Mouse (Mus musculus): Measurements from ENCODE around the gene Cirbp. TPM values are rescaled to one million over a fixed set of nuclear protein-coding genes. Genes with fewer than 3 reads are reported as not detected.

Gene Cirbp
- total RNA-seq, 1 experiment = 69.6 TPM

- in situ Hi-C loops (cut with MboI; ENCODE audit: low sequenced_read_pairs in 2 of 2, unreplicated experiment in 2 of 2) = no loop called here
- Histone ChIP-seq H3K9me3 (ENCODE audit: control insufficient read depth, insufficient read depth, low read depth, low read length) (no peaks in the 10 kb centered on the region), H3K36me3 (ENCODE audit: control insufficient read depth, insufficient read depth, low read length, poor library complexity, severe bottlenecking) (peaks cover 24% of the 10 kb centered on the region), H3K27ac (ENCODE audit: insufficient read depth, low read depth, low read length, poor library complexity, severe bottlenecking) (peak overlapping the region; percentile 98), H3K4me1 (ENCODE audit: control insufficient read depth in 2 of 2, insufficient read depth in 2 of 2, low read length in 2 of 2, poor library complexity in 1 of 2) (peaks cover 9 to 30% of the 10 kb centered on the region in 2 experiments), H3K9ac (ENCODE audit: insufficient read depth, low read depth, low read length, poor library complexity, severe bottlenecking) (peak overlapping the region; percentile 98), H3K4me3 (ENCODE audit: insufficient read depth in 1 of 2, low read depth in 1 of 2, low read length in 2 of 2, poor library complexity in 1 of 2, severe bottlenecking in 1 of 2) (peak overlapping the region; percentile 71 to 87)
- TF ChIP-seq ZC3H11A (IDR thresholded peaks at IDR 0.05; ENCODE audit: borderline replicate concordance, low read depth, low read length) (peak; percentile 87), ZNF384 (IDR thresholded peaks at IDR 0.05; ENCODE audit: low read depth, low read length) (peak; percentile 97), HCFC1 (IDR thresholded peaks at IDR 0.05; ENCODE audit: borderline replicate concordance, insufficient read depth, low read length) (peak; percentile 16; the same call in 1 of the 2 replicates), CHD2 (IDR thresholded peaks at IDR 0.05; ENCODE audit: low read depth, low read length) (no peak), MAFK (IDR thresholded peaks at IDR 0.05; ENCODE audit: insufficient read depth, low read depth, low read length) (no peak)
- DNase-seq (ENCODE audit: low read depth, low spot score) = peak; percentile 94
These were observed 2.4 kb downstream of the Cirbp start for GRCm38 (mm10) chr10:80168038-80168661.

- DNase-seq (ENCODE audit: low read depth, low spot score) = no peak
- in situ Hi-C loops (cut with MboI; ENCODE audit: low sequenced_read_pairs in 2 of 2, unreplicated experiment in 2 of 2) = no loop called here
- H3K9me3 ChIP-seq (ENCODE audit: control insufficient read depth, insufficient read depth, low read depth, low read length) = no peaks in the 10 kb centered on the region
- peak overlapping the region; percentile 71 to 87; a peak in 3 of 4 replicates for H3K4me3 ChIP-seq (ENCODE audit: insufficient read depth in 1 of 2, low read depth in 1 of 2, low read length in 2 of 2, poor library complexity in 1 of 2, severe bottlenecking in 1 of 2)
- peaks cover 24% of the 10 kb centered on the region for H3K36me3 ChIP-seq (ENCODE audit: control insufficient read depth, insufficient read depth, low read length, poor library complexity, severe bottlenecking)
- no peak for TF ChIP-seq ZNF384 (IDR thresholded peaks at IDR 0.05; ENCODE audit: low read depth, low read length)
- TF ChIP-seq CHD2 (IDR thresholded peaks at IDR 0.05; ENCODE audit: low read depth, low read length) = no peak
- TF ChIP-seq MAFK (IDR thresholded peaks at IDR 0.05; ENCODE audit: insufficient read depth, low read depth, low read length) = no peak
- TF ChIP-seq ZC3H11A (IDR thresholded peaks at IDR 0.05; ENCODE audit: borderline replicate concordance, low read depth, low read length) = no peak
- no peak for TF ChIP-seq HCFC1 (IDR thresholded peaks at IDR 0.05; ENCODE audit: borderline replicate concordance, insufficient read depth, low read length)
- peak overlapping the region; percentile 32; the same call in 1 of the 2 replicates for H3K9ac ChIP-seq (ENCODE audit: insufficient read depth, low read depth, low read length, poor library complexity, severe bottlenecking)
- H3K27ac ChIP-seq (ENCODE audit: insufficient read depth, low read depth, low read length, poor library complexity, severe bottlenecking) = no peak overlapping the region
- peaks cover 9 to 25% of the 10 kb centered on the region in 2 experiments for H3K4me1 ChIP-seq (ENCODE audit: control insufficient read depth in 2 of 2, insufficient read depth in 2 of 2, low read length in 2 of 2, poor library complexity in 1 of 2)
These were observed 3.3 kb downstream of the Cirbp start for GRCm38 (mm10) chr10:80169070-80169469.

DNA sequence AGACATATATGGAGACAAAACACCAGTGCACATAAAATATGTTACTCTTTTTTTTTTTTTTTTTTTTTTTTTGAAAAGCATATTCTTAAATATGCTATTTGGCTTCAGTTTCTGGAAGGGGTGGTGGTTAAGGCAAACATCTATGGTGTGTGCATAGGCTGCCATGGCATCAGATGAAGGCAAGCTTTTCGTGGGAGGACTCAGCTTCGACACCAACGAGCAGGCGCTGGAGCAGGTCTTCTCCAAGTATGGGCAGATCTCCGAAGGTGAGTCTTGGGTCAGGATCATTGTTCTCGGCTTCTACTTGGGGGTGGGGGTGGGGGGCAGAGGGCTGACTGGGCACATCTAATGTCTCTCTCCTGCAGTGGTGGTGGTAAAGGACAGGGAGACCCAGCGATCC lies 3.9 kb downstream of the Cirbp start:
- H3K4me3 ChIP-seq (ENCODE audit: insufficient read depth in 1 of 2, low read depth in 1 of 2, low read length in 2 of 2, poor library complexity in 1 of 2, severe bottlenecking in 1 of 2) = no peak overlapping the region
- no peak overlapping the region for H3K9ac ChIP-seq (ENCODE audit: insufficient read depth, low read depth, low read length, poor library complexity, severe bottlenecking)
- H3K36me3 ChIP-seq (ENCODE audit: control insufficient read depth, insufficient read depth, low read length, poor library complexity, severe bottlenecking) = peaks cover 24% of the 10 kb centered on the region
- H3K27ac ChIP-seq (ENCODE audit: insufficient read depth, low read depth, low read length, poor library complexity, severe bottlenecking) = no peak overlapping the region
- in situ Hi-C loops (cut with MboI; ENCODE audit: low sequenced_read_pairs in 2 of 2, unreplicated experiment in 2 of 2) = loop anchor here (10.0 kb wide), 2 partner anchors 75 to 205 kb away; partner anchors contain the start of gene Ndufs7 (in 1 of the 2)
- H3K4me1 ChIP-seq (ENCODE audit: control insufficient read depth in 2 of 2, insufficient read depth in 2 of 2, low read length in 2 of 2, poor library complexity in 1 of 2) = peaks cover 9 to 23% of the 10 kb centered on the region in 2 experiments; a peak in 3 of 4 replicates
- no peak for DNase-seq (ENCODE audit: low read depth, low spot score)
- H3K9me3 ChIP-seq (ENCODE audit: control insufficient read depth, insufficient read depth, low read depth, low read length) = no peaks in the 10 kb centered on the region
- TF ChIP-seq MAFK (IDR thresholded peaks at IDR 0.05; ENCODE audit: insufficient read depth, low read depth, low read length) = no peak
- 0 out of 2 replicates have a peak, but pooled peaks have one; percentile 18 for TF ChIP-seq ZNF384 (IDR thresholded peaks at IDR 0.05; ENCODE audit: low read depth, low read length)

DNA sequence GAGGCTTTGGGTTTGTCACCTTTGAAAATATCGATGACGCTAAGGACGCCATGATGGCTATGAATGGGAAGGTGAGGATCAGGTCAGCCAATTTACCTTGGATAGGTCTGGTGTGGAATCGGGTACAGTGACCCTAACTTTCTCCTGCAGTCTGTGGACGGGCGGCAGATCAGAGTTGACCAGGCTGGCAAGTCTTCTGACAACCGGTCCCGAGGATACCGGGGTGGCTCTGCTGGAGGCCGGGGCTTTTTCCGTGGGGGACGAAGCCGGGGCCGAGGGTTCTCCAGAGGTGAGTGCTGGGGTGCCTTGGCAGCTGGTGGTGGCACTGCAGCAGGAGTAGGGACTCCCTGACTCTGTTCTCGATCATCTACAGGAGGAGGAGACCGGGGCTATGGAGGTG lies 4.3 kb downstream of the Cirbp start:
- DNase-seq (ENCODE audit: low read depth, low spot score) = no peak
- Histone ChIP-seq H3K9ac (ENCODE audit: insufficient read depth, low read depth, low read length, poor library complexity, severe bottlenecking) (no peak overlapping the region), H3K9me3 (ENCODE audit: control insufficient read depth, insufficient read depth, low read depth, low read length) (no peaks in the 10 kb centered on the region), H3K4me1 (ENCODE audit: control insufficient read depth in 2 of 2, insufficient read depth in 2 of 2, low read length in 2 of 2, poor library complexity in 1 of 2) (peaks cover 9 to 21% of the 10 kb centered on the region in 2 experiments; a peak in 3 of 4 replicates), H3K4me3 (ENCODE audit: insufficient read depth in 1 of 2, low read depth in 1 of 2, low read length in 2 of 2, poor library complexity in 1 of 2, severe bottlenecking in 1 of 2) (no peak overlapping the region), H3K36me3 (ENCODE audit: control insufficient read depth, insufficient read depth, low read length, poor library complexity, severe bottlenecking) (peaks cover 24% of the 10 kb centered on the region), H3K27ac (ENCODE audit: insufficient read depth, low read depth, low read length, poor library complexity, severe bottlenecking) (no peak overlapping the region)
- in situ Hi-C loops (cut with MboI; ENCODE audit: low sequenced_read_pairs in 2 of 2, unreplicated experiment in 2 of 2) = loop anchor here (10.0 kb wide), 2 partner anchors 75 to 205 kb away; partner anchors contain the start of gene Ndufs7 (in 1 of the 2)
- TF ChIP-seq MAFK (IDR thresholded peaks at IDR 0.05; ENCODE audit: insufficient read depth, low read depth, low read length) = no peak
- no peak for TF ChIP-seq HCFC1 (IDR thresholded peaks at IDR 0.05; ENCODE audit: borderline replicate concordance, insufficient read depth, low read length)
- TF ChIP-seq CHD2 (IDR thresholded peaks at IDR 0.05; ENCODE audit: low read depth, low read length) = no peak
- TF ChIP-seq ZC3H11A (IDR thresholded peaks at IDR 0.05; ENCODE audit: borderline replicate concordance, low read depth, low read length) = no peak
- no peak for TF ChIP-seq ZNF384 (IDR thresholded peaks at IDR 0.05; ENCODE audit: low read depth, low read length)

All from ES-E14 (cell line).